Mouse (Mus musculus) embryonic facial prominence, embryonic 11.5 days (tissue): ENCODE data around the gene Plbd2. TPM values are rescaled to one million over a fixed set of nuclear protein-coding genes. Genes with fewer than 3 reads are reported as not detected.

Experiments
- ATAC-seq: fragments of 200-750 bp; cut with Nextera tagmentation; replicated peaks from 2 replicates; pipeline ENCODE4 v1.8.0; 2017; ENCODE audit warnings: low read depth; ENCODE audit not compliant: insufficient number of reproducible peaks, low FRiP score, low TSS enrichment
- DNase-seq: peaks from one replicate; pipeline ENCODE4 v3.0.0-alpha.2; 2015; ENCODE audit warnings: low spot score
- H3K27ac ChIP-seq: fragments of 300-500 bp; sonication (generic); replicated peaks from 2 replicates; pipeline ENCODE4 v1.5.1; 2014; ENCODE audit warnings: mild to moderate bottlenecking, low read depth, low read length, control low read depth
- H3K27me3 ChIP-seq: fragments of 300-500 bp; sonication (generic); 2 replicates; pipeline ENCODE4 v1.6.1; 2014; ENCODE audit warnings: mild to moderate bottlenecking, low read length, moderate library complexity, mixed read lengths; ENCODE audit not compliant: control insufficient read depth, insufficient read depth
- H3K36me3 ChIP-seq: fragments of 300-500 bp; sonication (generic); replicated peaks from 2 replicates; pipeline ENCODE4 v1.6.1; 2014; ENCODE audit warnings: low read depth, mild to moderate bottlenecking, low read length, moderate library complexity, mixed read lengths; ENCODE audit not compliant: control insufficient read depth, insufficient read depth
- H3K4me1 ChIP-seq: fragments of 300-500 bp; sonication (generic); 2 replicates; pipeline ENCODE4 v1.6.1; 2014; ENCODE audit warnings: low read length, mixed read lengths; ENCODE audit not compliant: control insufficient read depth, insufficient read depth
- H3K4me2 ChIP-seq: fragments of 300-500 bp; sonication (generic); 2 replicates; pipeline ENCODE4 v1.6.1; 2014; ENCODE audit warnings: low read depth, mild to moderate bottlenecking, control low read depth, low read length, moderate library complexity
- H3K4me3 ChIP-seq: fragments of 300-500 bp; sonication (generic); 2 replicates; pipeline ENCODE4 v1.5.1; 2014; ENCODE audit warnings: low read depth, low read length, control low read depth
- H3K9ac ChIP-seq: fragments of 300-500 bp; sonication (generic); replicated peaks from 2 replicates; pipeline ENCODE4 v1.6.1; 2014; ENCODE audit warnings: mild to moderate bottlenecking, control low read depth, low read length
- H3K9me3 ChIP-seq: fragments of 300-500 bp; sonication (generic); replicated peaks from 2 replicates; pipeline ENCODE4 v1.6.1; 2016; ENCODE audit warnings: mild to moderate bottlenecking, low read length, inconsistent platforms, mixed read lengths; ENCODE audit not compliant: control insufficient read depth
- WGBS: fragments of 180-500 bp; shearing (Covaris S2); extraction: QIAGEN DNeasy Blood & Tissue Kit; methylation state at CpG from one replicate; pipeline ENCODE4 v1.1.7; 2014; 5-methylcytosine and 5-hydroxymethylcytosine counted together
- polyA plus RNA-seq: library from polyadenylated mRNA; unstranded; fragments of >200 nt; fragmentation: Nextera tagmentation; extraction: Ambion mirVana; gene quantifications from 2 replicates; pipeline ENCODE4 v1.2.1, GENCODE M21; 2014

Plbd2 gene
- polyA plus RNA-seq, 1 experiment from 2014 or later, result 20.9 TPM

GRCm38 (mm10) chr5:120438991-120439710, 64.3 kb downstream of the Plbd2 start:
- H3K27me3 ChIP-seq, result peaks cover 62% of the 10 kb centered on the region
- no peak for ATAC-seq
- H3K9me3 ChIP-seq, result no peaks in the 10 kb centered on the region
- no peak overlapping the region for H3K27ac ChIP-seq
- H3K4me3 ChIP-seq, result no peak overlapping the region
- H3K9ac ChIP-seq, result no peak overlapping the region
- no peaks in the 10 kb centered on the region for H3K36me3 ChIP-seq
- H3K4me2 ChIP-seq, result no peak overlapping the region
- WGBS, result 6% methylated on average over 27 of the region's 27 CpGs
- H3K4me1 ChIP-seq, result peaks cover 4% of the 10 kb centered on the region; the same call in 1 of the 2 replicates
- no peak for DNase-seq

- DNase-seq (no peak), ATAC-seq (no peak)
- no peak overlapping the region for H3K4me2 ChIP-seq
- H3K9me3 ChIP-seq, result no peaks in the 10 kb centered on the region
- H3K36me3 ChIP-seq, result no peaks in the 10 kb centered on the region
- 2% methylated on average over 13 of the region's 13 CpGs for WGBS
- no peak overlapping the region for H3K9ac ChIP-seq
- H3K27ac ChIP-seq, result no peak overlapping the region
- H3K4me1 ChIP-seq, result peaks cover 4% of the 10 kb centered on the region; the same call in 1 of the 2 replicates
- peaks cover 68% of the 10 kb centered on the region for H3K27me3 ChIP-seq
- H3K4me3 ChIP-seq, result no peak overlapping the region
Observed at GRCm38 (mm10) chr5:120438469-120438868, 65.0 kb downstream of the Plbd2 start.

DNA sequence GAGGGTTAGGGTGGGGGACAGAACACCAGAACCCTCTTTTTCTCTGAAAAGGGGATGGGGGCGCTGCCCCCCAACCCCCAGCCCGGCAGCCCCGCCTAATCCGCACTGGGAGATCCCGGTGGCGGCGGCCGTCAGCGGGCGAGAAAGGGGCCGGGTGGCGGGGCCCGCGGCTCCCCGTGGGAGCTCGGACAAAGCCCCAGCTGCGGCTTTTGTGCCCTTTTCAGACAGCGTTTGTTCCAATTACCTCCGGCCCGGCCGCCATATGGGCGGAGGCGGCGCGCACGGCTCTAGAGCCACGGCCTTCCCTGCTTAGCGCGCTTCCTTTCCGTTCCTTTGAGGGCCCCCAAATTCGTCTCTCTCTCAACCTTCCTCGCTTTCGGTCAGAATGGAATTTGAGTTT, 65.4 kb downstream of the Plbd2 start:
- Histone ChIP-seq H3K4me3 (no peak overlapping the region), H3K36me3 (no peaks in the 10 kb centered on the region), H3K9me3 (no peaks in the 10 kb centered on the region), H3K27ac (no peak overlapping the region), H3K9ac (no peak overlapping the region), H3K4me2 (0 out of 2 replicates have a peak overlapping the region, but pooled peaks have one; percentile 0), H3K4me1 (peaks cover 4% of the 10 kb centered on the region; the same call in 1 of the 2 replicates), H3K27me3 (peaks cover 73% of the 10 kb centered on the region)
- DNase-seq (no peak), ATAC-seq (no peak)
- under 1% methylated on average over 33 of the region's 33 CpGs for WGBS

DNA sequence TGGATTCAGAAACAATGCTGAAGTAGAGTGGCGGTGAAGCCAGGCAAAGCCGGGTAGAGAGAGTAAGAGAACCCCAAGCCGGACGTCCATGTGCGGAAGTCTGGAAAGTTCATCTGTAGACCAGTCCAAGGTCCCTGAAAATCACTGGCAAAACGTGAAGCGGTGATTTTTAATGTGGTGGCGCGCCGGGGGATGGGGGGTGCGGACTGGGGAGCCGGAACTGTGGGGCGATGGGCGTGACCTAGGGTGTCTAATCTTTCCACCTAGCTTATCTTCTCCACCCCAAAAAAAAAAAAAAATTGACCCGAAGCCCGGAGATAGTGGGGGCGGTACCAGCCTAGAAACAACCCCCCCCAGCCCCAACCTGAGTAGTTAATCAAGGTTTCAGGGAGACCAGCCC, 65.9 kb downstream of the Plbd2 start:
- H3K9me3 ChIP-seq, result no peaks in the 10 kb centered on the region
- no peaks in the 10 kb centered on the region for H3K36me3 ChIP-seq
- WGBS, result 2% methylated on average over 17 of the region's 17 CpGs
- peaks cover 4% of the 10 kb centered on the region; the same call in 1 of the 2 replicates for H3K4me1 ChIP-seq
- H3K9ac ChIP-seq, result no peak overlapping the region
- no peak overlapping the region for H3K4me3 ChIP-seq
- ATAC-seq (no peak), DNase-seq (no peak)
- no peak overlapping the region for H3K4me2 ChIP-seq
- H3K27me3 ChIP-seq, result peaks cover 78% of the 10 kb centered on the region
- no peak overlapping the region for H3K27ac ChIP-seq

DNA sequence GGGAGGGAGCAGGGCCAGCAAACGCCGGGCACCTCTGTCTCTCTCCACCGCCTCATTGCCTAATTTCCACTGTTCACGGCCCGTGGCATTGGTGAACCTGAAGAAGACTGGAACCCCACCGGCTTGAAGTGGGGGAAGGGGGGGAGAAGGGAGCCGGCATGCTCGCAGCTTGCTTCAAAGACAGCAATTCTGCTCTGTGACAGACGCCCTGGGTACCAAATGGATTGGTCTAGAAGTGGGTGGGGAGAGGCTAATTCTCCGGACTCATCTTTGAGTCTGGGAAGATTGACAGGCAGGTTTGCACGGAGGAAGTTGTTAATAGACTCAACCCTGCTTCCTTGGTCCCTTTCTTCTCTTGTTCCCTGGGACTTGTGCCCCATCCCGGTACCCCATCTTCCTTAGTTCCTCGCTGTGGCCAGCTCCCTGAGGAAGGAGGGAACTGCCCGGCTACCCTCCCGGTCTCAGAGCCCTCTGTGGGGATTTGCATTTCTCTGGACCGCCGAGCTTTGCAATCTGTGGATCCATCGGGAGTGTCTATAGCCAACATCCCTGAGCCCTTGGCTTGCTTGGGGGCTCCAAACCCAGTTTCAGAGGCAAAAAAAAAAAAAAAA, 66.4 kb downstream of the Plbd2 start:
- Histone ChIP-seq H3K4me1 (peaks cover 4% of the 10 kb centered on the region; the same call in 1 of the 2 replicates), H3K4me3 (0 out of 2 replicates have a peak overlapping the region, but pooled peaks have one; percentile 3), H3K27ac (no peak overlapping the region), H3K9ac (no peak overlapping the region), H3K36me3 (no peaks in the 10 kb centered on the region), H3K27me3 (peaks cover 83% of the 10 kb centered on the region), H3K9me3 (no peaks in the 10 kb centered on the region), H3K4me2 (no peak overlapping the region)
- DNase-seq, result no peak
- no peak for ATAC-seq
- under 1% methylated on average over 18 of the region's 18 CpGs for WGBS

DNA sequence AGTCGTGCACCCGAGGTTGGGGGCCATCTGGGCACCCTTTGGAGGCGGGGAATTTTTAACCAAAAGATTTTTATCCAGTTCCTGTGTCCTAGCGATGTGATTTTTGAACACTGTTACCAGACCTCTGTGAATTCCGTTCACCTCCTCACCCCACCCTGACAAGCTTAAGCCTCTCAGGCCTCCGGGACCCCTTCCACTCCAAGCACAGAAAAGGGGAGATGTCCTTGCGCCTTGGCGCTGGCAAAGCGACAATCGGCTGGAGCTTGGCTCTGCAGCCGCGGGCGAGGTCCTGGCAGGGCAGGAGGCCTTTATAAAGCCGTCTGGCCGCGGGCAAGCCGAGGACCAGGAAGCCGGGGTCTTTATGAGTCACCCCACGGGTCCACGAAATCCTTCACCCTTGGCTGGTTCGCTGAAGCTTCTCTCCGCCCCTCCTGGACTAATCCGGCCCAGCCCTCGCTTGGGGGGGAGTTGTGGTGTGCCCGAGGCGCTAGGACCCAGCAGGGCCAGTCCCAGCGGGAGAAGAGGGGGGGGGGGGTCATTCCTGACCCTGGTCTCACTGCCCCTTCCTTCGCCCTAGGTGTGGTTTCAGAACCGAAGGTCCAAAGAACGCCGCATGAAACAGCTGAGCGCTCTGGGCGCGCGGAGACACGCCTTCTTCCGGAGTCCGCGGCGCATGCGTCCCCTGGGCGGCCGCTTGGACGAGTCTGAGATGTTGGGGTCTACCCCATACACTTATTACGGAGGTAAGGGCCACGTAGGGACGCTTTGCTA, 67.5 kb downstream of the Plbd2 start:
- 0 out of 2 replicates have a peak, but pooled peaks have one; percentile 25 for ATAC-seq
- H3K36me3 ChIP-seq, result no peaks in the 10 kb centered on the region
- H3K4me1 ChIP-seq, result peaks cover 4% of the 10 kb centered on the region; the same call in 1 of the 2 replicates
- whole genome bisulfite sequencing, result under 1% methylated on average over 42 of the region's 47 CpGs
- H3K27ac ChIP-seq, result no peak overlapping the region
- peak overlapping the region; percentile 28; the same call in 1 of the 2 replicates for H3K9ac ChIP-seq
- H3K27me3 ChIP-seq, result peaks cover 94% of the 10 kb centered on the region
- peak overlapping the region; percentile 26 for H3K4me3 ChIP-seq
- H3K9me3 ChIP-seq, result no peaks in the 10 kb centered on the region
- peak overlapping the region; percentile 51 for H3K4me2 ChIP-seq
- DNase-seq, result no peak

- H3K27ac ChIP-seq, result no peak overlapping the region
- DNase-seq, result no peak
- H3K36me3 ChIP-seq, result no peaks in the 10 kb centered on the region
- no peaks in the 10 kb centered on the region for H3K9me3 ChIP-seq
- peak overlapping the region; percentile 26 for H3K4me3 ChIP-seq
- H3K27me3 ChIP-seq, result peaks cover 96% of the 10 kb centered on the region
- peaks cover 4% of the 10 kb centered on the region; the same call in 1 of the 2 replicates for H3K4me1 ChIP-seq
- ATAC-seq, result no peak
- H3K4me2 ChIP-seq, result no peak overlapping the region
- WGBS, result under 1% methylated on average over 44 of the region's 44 CpGs
- no peak overlapping the region for H3K9ac ChIP-seq
Observed at GRCm38 (mm10) chr5:120435006-120435681, 68.3 kb downstream of the Plbd2 start.
